Mouse (Mus musculus) ovary, adult 10 weeks (tissue): Measurements from ENCODE around the gene Btbd35f24. TPM values are rescaled to one million over a fixed set of nuclear protein-coding genes. Genes with fewer than 3 reads are reported as not detected.

Source experiments
- polyA plus RNA-seq: library from polyadenylated mRNA; stranded (reverse); fragments of 350-450 nt; fragmentation: Illumina TruSeq; extraction: RNeasy Lipid Tissue Mini Kit (QIAGEN cat#74804); gene quantifications from one replicate; pipeline ENCODE4 v1.2.3, GENCODE M21; 2014

Btbd35f24 gene
- polyA plus RNA-seq = not detected

DNA sequence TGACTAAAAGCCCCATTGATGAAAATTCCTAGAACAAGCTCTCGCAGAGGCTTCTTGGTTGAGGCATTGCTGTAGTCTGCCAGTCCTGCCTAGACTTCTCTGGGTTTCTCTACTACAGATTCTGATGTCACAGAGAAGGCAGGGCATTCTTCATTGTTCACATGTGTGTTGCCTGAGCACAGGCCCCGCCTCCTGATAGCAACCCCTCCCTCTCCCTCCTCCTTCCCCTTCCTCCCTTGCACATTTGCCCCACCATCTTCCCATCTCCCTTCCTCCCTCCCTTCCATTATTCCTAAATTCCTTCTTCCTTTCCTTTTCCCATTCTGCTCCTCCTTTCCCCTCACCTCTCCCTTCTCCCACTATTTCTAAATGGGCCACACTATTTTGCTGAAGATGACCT, at the start of gene Btbd35f24:
Gene Btbd35f24, minus strand, starts transcription at position 101 of the 400 bp plus-strand sequence.

Other genes starting within 250 kb of the Btbd35f24 start
- gene Btbd35f23, start 119.0 kb downstream of the Btbd35f24 start, polyA plus RNA-seq = not detected
- gene Btbd35f11, start 247.9 kb upstream of the Btbd35f24 start, polyA plus RNA-seq = not detected